Mouse (Mus musculus): ENCODE measurements around the gene Gm42372. TPM values are rescaled to one million over a fixed set of nuclear protein-coding genes. Genes with fewer than 3 reads are reported as not detected.

The Gm42372 gene
- total and polyA plus RNA-seq, 2 experiments from 2014 or later = 9.0 to 48.8 TPM

GRCm38 (mm10) chr7:16994400-16994799, 11.5 kb downstream of the Gm42372 start:
- DNase-seq (ENCODE audit: low spot score) = no peak
- Histone ChIP-seq H3K9me3 (ENCODE audit: low read length) (no peaks in the 10 kb centered on the region), H3K4me1 (ENCODE audit: insufficient read depth, low read length) (peaks cover 16% of the 10 kb centered on the region), H3K27ac (ENCODE audit: low read depth, low read length) (peak overlapping the region; percentile 32; the same call in 1 of the 2 replicates), H3K4me3 (ENCODE audit: low read depth, low read length) (peak overlapping the region; percentile 30), H3K4me2 (ENCODE audit: low read depth, low read length, poor library complexity, severe bottlenecking) (peak overlapping the region; percentile 44), H3K36me3 (ENCODE audit: insufficient read depth, low read length) (no peaks in the 10 kb centered on the region), H3K9ac (replicated peaks; ENCODE audit: low read length, poor library complexity, severe bottlenecking) (peak overlapping the region; percentile 50), H3K27me3 (ENCODE audit: insufficient read depth, low read length) (no peaks in the 10 kb centered on the region)
- no peak for ATAC-seq (ENCODE audit: low FRiP score)
- 14% methylated on average over 20 of the region's 20 CpGs for WGBS
- TF ChIP-seq CTCF (IDR thresholded peaks at IDR 0.05) = no peak

GRCm38 (mm10) chr7:16995345-16995744, 12.5 kb downstream of the Gm42372 start:
- Histone ChIP-seq H3K9ac (replicated peaks; ENCODE audit: low read length, poor library complexity, severe bottlenecking) (0 out of 2 replicates have a peak overlapping the region, but pooled peaks have one; percentile 13), H3K27ac (ENCODE audit: low read depth, low read length) (no peak overlapping the region), H3K27me3 (ENCODE audit: insufficient read depth, low read length) (no peaks in the 10 kb centered on the region), H3K9me3 (ENCODE audit: low read length) (no peaks in the 10 kb centered on the region), H3K4me2 (ENCODE audit: low read depth, low read length, poor library complexity, severe bottlenecking) (peak overlapping the region; percentile 44), H3K4me3 (ENCODE audit: low read depth, low read length) (no peak overlapping the region), H3K36me3 (ENCODE audit: insufficient read depth, low read length) (no peaks in the 10 kb centered on the region), H3K4me1 (ENCODE audit: insufficient read depth, low read length) (peaks cover 13% of the 10 kb centered on the region)
- 90% methylated on average over 4 of the region's 4 CpGs for WGBS
- DNase-seq (ENCODE audit: low spot score) = no peak
- ATAC-seq (ENCODE audit: low FRiP score) = no peak
- TF ChIP-seq CTCF (IDR thresholded peaks at IDR 0.05) = no peak

DNA sequence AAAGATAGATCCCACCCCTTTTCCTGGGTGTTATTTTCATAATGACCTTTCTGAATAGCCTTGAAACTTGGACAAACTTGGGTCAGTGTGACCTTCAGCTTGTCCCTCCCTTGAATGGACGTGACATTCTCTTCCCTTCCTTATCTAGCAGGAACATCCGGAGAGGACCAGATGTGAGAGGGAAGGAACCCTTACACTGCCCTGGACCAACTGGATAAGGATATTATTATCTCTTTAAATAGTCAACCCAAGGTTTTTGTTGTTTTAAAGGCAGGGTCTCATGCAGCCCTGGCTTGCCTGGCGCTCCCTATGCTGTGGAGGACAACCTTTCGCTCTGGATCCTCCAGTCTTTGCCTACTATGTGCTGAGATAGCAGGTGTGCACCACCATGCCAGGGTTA, 16.3 kb downstream of the Gm42372 start:
- Histone ChIP-seq H3K9ac (replicated peaks; ENCODE audit: low read length, poor library complexity, severe bottlenecking) (no peak overlapping the region), H3K9me3 (ENCODE audit: low read length) (no peaks in the 10 kb centered on the region), H3K4me2 (ENCODE audit: low read depth, low read length, poor library complexity, severe bottlenecking) (no peak overlapping the region), H3K27ac (ENCODE audit: low read depth, low read length) (no peak overlapping the region), H3K27me3 (ENCODE audit: insufficient read depth, low read length) (no peaks in the 10 kb centered on the region), H3K4me3 (ENCODE audit: low read depth, low read length) (no peak overlapping the region), H3K4me1 (ENCODE audit: insufficient read depth, low read length) (0 out of 2 replicates have a peak, but pooled peaks cover 4% of the 10 kb centered on the region), H3K36me3 (ENCODE audit: insufficient read depth, low read length) (peaks cover 3% of the 10 kb centered on the region; the same call in 1 of the 2 replicates)
- ATAC-seq (ENCODE audit: low FRiP score) (no peak; the same call in 1 of the 2 replicates), DNase-seq (ENCODE audit: low spot score) (no peak)
- WGBS = 68% methylated on average over 4 of the region's 4 CpGs
- no peak for TF ChIP-seq CTCF (IDR thresholded peaks at IDR 0.05)

- H3K27ac ChIP-seq (ENCODE audit: low read depth, low read length) = no peak overlapping the region
- H3K9me3 ChIP-seq (ENCODE audit: low read length) = no peaks in the 10 kb centered on the region
- ATAC-seq (ENCODE audit: low FRiP score) = peak; percentile 22; the same call in 1 of the 2 replicates
- peak; percentile 77 for DNase-seq (ENCODE audit: low spot score)
- H3K9ac ChIP-seq (replicated peaks; ENCODE audit: low read length, poor library complexity, severe bottlenecking) = no peak overlapping the region
- 20% methylated on average over 4 of the region's 4 CpGs for WGBS
- 0 out of 2 replicates have a peak, but pooled peaks cover 4% of the 10 kb centered on the region for H3K4me1 ChIP-seq (ENCODE audit: insufficient read depth, low read length)
- H3K4me3 ChIP-seq (ENCODE audit: low read depth, low read length) = no peak overlapping the region
- H3K27me3 ChIP-seq (ENCODE audit: insufficient read depth, low read length) = no peaks in the 10 kb centered on the region
- no peak overlapping the region for H3K4me2 ChIP-seq (ENCODE audit: low read depth, low read length, poor library complexity, severe bottlenecking)
- H3K36me3 ChIP-seq (ENCODE audit: insufficient read depth, low read length) = peaks cover 5% of the 10 kb centered on the region
- TF ChIP-seq CTCF (IDR thresholded peaks at IDR 0.05) = peak; percentile 99
These were observed 16.8 kb downstream of the Gm42372 start for GRCm38 (mm10) chr7:16999650-17000049.

GRCm38 (mm10) chr7:17002375-17003195, 19.7 kb downstream of the Gm42372 start:
- H3K9ac ChIP-seq (replicated peaks; ENCODE audit: low read length, poor library complexity, severe bottlenecking) = no peak overlapping the region
- peaks cover 34% of the 10 kb centered on the region for H3K36me3 ChIP-seq (ENCODE audit: insufficient read depth, low read length)
- H3K27ac ChIP-seq (ENCODE audit: low read depth, low read length) = no peak overlapping the region
- TF ChIP-seq CTCF (IDR thresholded peaks at IDR 0.05) = peak; percentile 92
- no peaks in the 10 kb centered on the region for H3K4me1 ChIP-seq (ENCODE audit: insufficient read depth, low read length)
- H3K4me3 ChIP-seq (ENCODE audit: low read depth, low read length) = no peak overlapping the region
- no peak overlapping the region for H3K4me2 ChIP-seq (ENCODE audit: low read depth, low read length, poor library complexity, severe bottlenecking)
- no peaks in the 10 kb centered on the region for H3K27me3 ChIP-seq (ENCODE audit: insufficient read depth, low read length)
- no peaks in the 10 kb centered on the region for H3K9me3 ChIP-seq (ENCODE audit: low read length)
- ATAC-seq (ENCODE audit: low FRiP score) (peak; percentile 67), DNase-seq (ENCODE audit: low spot score) (peak; percentile 86)
- WGBS = 11% methylated on average over 7 of the region's 7 CpGs

Data from midbrain, postnatal 0 days (tissue).